Mouse (Mus musculus) brain, embryonic 14.5 days (tissue): ENCODE data around the gene Aig1. TPM values are rescaled to one million over a fixed set of nuclear protein-coding genes. Genes with fewer than 3 reads are reported as not detected.
"Not testable (repeated sequence)": the region's sequence is repeated elsewhere in the genome, so short reads cannot be mapped to it uniquely, and the experiment has no call there.

ENCODE experiments used
- DNase-seq: peaks from one replicate; pipeline ENCODE4 v3.0.0-alpha.2; 2011; ENCODE audit warnings: low read depth
- CTCF ChIP-seq: fragments of 200-500 bp; IDR thresholded peaks from 2 replicates; pipeline ENCODE4 v1.5.1; 2012; ENCODE audit warnings: inconsistent platforms, mild to moderate bottlenecking, moderate library complexity, borderline replicate concordance; ENCODE audit not compliant: insufficient read depth, insufficient read length; ENCODE audit errors: extremely low read depth
- POLR2A ChIP-seq: fragments of 200-500 bp; IDR thresholded peaks from 2 replicates; pipeline ENCODE4 v1.6.1; 2012; ENCODE audit warnings: mild to moderate bottlenecking, inconsistent platforms, borderline replicate concordance; ENCODE audit not compliant: poor library complexity, insufficient read depth, insufficient read length, severe bottlenecking; ENCODE audit errors: extremely low read depth
- polyA plus RNA-seq: library from polyadenylated mRNA; depleted of rRNA; stranded (reverse); fragments of >200 nt; gene quantifications from 2 replicates; pipeline ENCODE4 v1.2.3, GENCODE M21; 2012; rRNA removed

Gene Aig1
- 47.5 and 51.4 TPM in 2 replicates for polyA plus RNA-seq

- DNase-seq, result peak; percentile 82
- TF ChIP-seq POLR2A, result 0 out of 2 replicates have a peak, but pooled peaks have one; percentile 42
- no peak for TF ChIP-seq CTCF
Measured at GRCm38 (mm10) chr10:13868371-13869321, at the start of gene Aig1. Aig1 (minus strand) TSS chr10:13868980.

- TF ChIP-seq POLR2A (no peak), CTCF (no peak)
- peak; percentile 90 for DNase-seq
Measured at GRCm38 (mm10) chr10:13916645-13917342, 48.0 kb upstream of the Aig1 start.

- peak; percentile 17 for DNase-seq
- TF ChIP-seq POLR2A (no peak), CTCF (no peak)
Measured at GRCm38 (mm10) chr10:13915211-13915610, 46.4 kb upstream of the Aig1 start.

GRCm38 (mm10) chr10:13913689-13914088, 44.9 kb upstream of the Aig1 start:
- no peak for DNase-seq
- TF ChIP-seq POLR2A (no peak), CTCF (no peak)

- TF ChIP-seq POLR2A, result no peak
- TF ChIP-seq CTCF, result no peak
- DNase-seq, result peak; percentile 34
Measured at GRCm38 (mm10) chr10:13906261-13906741, 37.5 kb upstream of the Aig1 start.

- TF ChIP-seq CTCF (no peak), POLR2A (no peak)
- no peak for DNase-seq
Measured at GRCm38 (mm10) chr10:13905618-13906017, 36.8 kb upstream of the Aig1 start.

GRCm38 (mm10) chr10:13892762-13893161, 24.0 kb upstream of the Aig1 start:
- DNase-seq, result not testable (repeated sequence)

GRCm38 (mm10) chr10:13882975-13883875, 14.4 kb upstream of the Aig1 start:
- DNase-seq, result peak; percentile 23
- TF ChIP-seq POLR2A (no peak), CTCF (no peak)

- TF ChIP-seq CTCF (0 out of 2 replicates have a peak, but pooled peaks have one; percentile 6), POLR2A (no peak)
- DNase-seq, result no peak
Measured at GRCm38 (mm10) chr10:13882490-13882889, 13.7 kb upstream of the Aig1 start.

GRCm38 (mm10) chr10:13878696-13879095, 9.9 kb upstream of the Aig1 start:
- no peak for DNase-seq
- TF ChIP-seq CTCF (no peak), POLR2A (no peak)

- TF ChIP-seq POLR2A, result no peak
- TF ChIP-seq CTCF, result no peak
- no peak for DNase-seq
Measured at GRCm38 (mm10) chr10:13875038-13875420, 6.2 kb upstream of the Aig1 start.
